Mouse (Mus musculus): ENCODE results near the gene Serpina3m. TPM values are rescaled to one million over a fixed set of nuclear protein-coding genes. Genes with fewer than 3 reads are reported as not detected.
"Not testable (repeated sequence)": the region's sequence is repeated elsewhere in the genome, so short reads cannot be mapped to it uniquely, and the experiment has no call there.

Gene Serpina3m
- total RNA-seq, 2 experiments from 2014 or later: 0.14 to 0.55 TPM

- DNase-seq (ENCODE audit: low spot score): not testable (repeated sequence)
Observed at GRCm38 (mm10) chr12:104386878-104387277, 48.6 kb downstream of the Serpina3m start.

- no peak for DNase-seq (ENCODE audit: low spot score)
Observed at GRCm38 (mm10) chr12:104388477-104388876, 50.2 kb downstream of the Serpina3m start.

GRCm38 (mm10) chr12:104391057-104391456 lies 52.8 kb downstream of the Serpina3m start:
- DNase-seq (ENCODE audit: low spot score): not testable (repeated sequence)

GRCm38 (mm10) chr12:104403968-104404367 lies 65.7 kb downstream of the Serpina3m start:
- no peak for DNase-seq (ENCODE audit: low spot score)

GRCm38 (mm10) chr12:104406454-104406885 lies 68.2 kb downstream of the Serpina3m start, which contains the start of gene Serpina3n:
Serpina3n (plus strand) TSS chr12:104406729.
- peak; percentile 21 for DNase-seq (ENCODE audit: low spot score)

GRCm38 (mm10) chr12:104412507-104412906 lies 74.2 kb downstream of the Serpina3m start:
- DNase-seq (ENCODE audit: low spot score): no peak

GRCm38 (mm10) chr12:104414576-104414975 lies 76.3 kb downstream of the Serpina3m start:
- DNase-seq (ENCODE audit: low spot score): no peak

- DNase-seq (ENCODE audit: low spot score): peak; percentile 58
Observed at GRCm38 (mm10) chr12:104415625-104416315, 77.5 kb downstream of the Serpina3m start.

- peak; percentile 76 for DNase-seq (ENCODE audit: low spot score)
Observed at GRCm38 (mm10) chr12:104418340-104419135, 80.3 kb downstream of the Serpina3m start.

GRCm38 (mm10) chr12:104419136-104419462 lies 80.8 kb downstream of the Serpina3m start:
- DNase-seq (ENCODE audit: low spot score): no peak

- no peak for DNase-seq (ENCODE audit: low spot score)
Observed at GRCm38 (mm10) chr12:104422615-104423392, 84.5 kb downstream of the Serpina3m start.

GRCm38 (mm10) chr12:104425591-104425990 lies 87.3 kb downstream of the Serpina3m start:
- DNase-seq (ENCODE audit: low spot score): no peak

- DNase-seq (ENCODE audit: low spot score): no peak
Observed at GRCm38 (mm10) chr12:104426915-104427314, 88.6 kb downstream of the Serpina3m start.

GRCm38 (mm10) chr12:104431359-104431758 lies 93.1 kb downstream of the Serpina3m start:
- DNase-seq (ENCODE audit: low spot score): no peak

GRCm38 (mm10) chr12:104433214-104433613 lies 94.9 kb downstream of the Serpina3m start:
- no peak for DNase-seq (ENCODE audit: low spot score)

GRCm38 (mm10) chr12:104433951-104434735 lies 95.9 kb downstream of the Serpina3m start:
- DNase-seq (ENCODE audit: low spot score): no peak

GRCm38 (mm10) chr12:104440087-104440760 lies 101.9 kb downstream of the Serpina3m start:
- DNase-seq (ENCODE audit: low spot score): peak; percentile 84

- no peak for DNase-seq (ENCODE audit: low spot score)
Observed at GRCm38 (mm10) chr12:104443716-104444115, 105.4 kb downstream of the Serpina3m start.

Measured in gastrocnemius, adult 18-20 months (tissue).